Mouse (Mus musculus) frontal cortex, postnatal 25 days (tissue): ENCODE results near the gene Cenps.
A peak's percentile ranks its signal among the peaks of the same experiment; 100 is the strongest.
"Not testable (repeated sequence)": the region's sequence is repeated elsewhere in the genome, so short reads cannot be mapped to it uniquely, and the experiment has no call there.

Source experiments
- DNase-seq, 2 experiments: peaks; one replicate each; pipeline ENCODE4 v3.0.0; 2022; ENCODE audit warnings: low spot score in 2 of 2

Cenps gene

DNA sequence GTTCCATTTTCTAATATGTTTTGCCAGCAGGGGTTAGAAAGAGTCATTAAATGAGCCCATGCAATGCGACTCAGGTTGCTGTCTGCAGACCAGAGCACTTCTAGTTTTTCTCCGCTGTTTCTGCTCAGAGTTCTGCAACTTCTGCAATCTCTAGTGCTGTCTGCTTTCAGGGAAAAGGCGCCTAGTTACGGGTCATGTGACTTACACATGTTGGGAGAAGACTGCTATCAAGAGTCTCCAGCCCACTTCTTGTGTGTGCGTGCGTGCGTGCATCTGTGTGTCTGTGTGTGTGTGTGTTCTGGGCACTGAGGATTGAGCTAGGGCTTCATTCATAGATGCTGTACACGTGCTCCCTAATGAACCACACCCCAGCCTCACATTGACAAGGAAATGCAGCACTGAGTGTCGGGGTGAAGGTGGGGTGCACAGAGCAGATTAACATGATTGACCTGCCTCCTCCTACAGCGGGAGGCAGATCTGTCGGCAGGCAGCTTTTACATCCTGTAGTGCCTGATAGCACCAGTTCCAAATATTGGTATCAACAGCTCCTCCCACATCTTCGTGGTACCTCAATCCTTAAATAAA, 17.4 kb downstream of the Cenps start:
- not testable (repeated sequence) for DNase-seq

- DNase-seq: peak; percentile 83 to 85
These were observed 33.4 kb downstream of the Cenps start, which contains the start of gene Dffa for GRCm38 (mm10) chr4:149103875-149104561. Gene Dffa (plus strand): TSS chr4:149104146.

- no peak for DNase-seq
These were observed 36.0 kb downstream of the Cenps start for GRCm38 (mm10) chr4:149101456-149101855.

DNA sequence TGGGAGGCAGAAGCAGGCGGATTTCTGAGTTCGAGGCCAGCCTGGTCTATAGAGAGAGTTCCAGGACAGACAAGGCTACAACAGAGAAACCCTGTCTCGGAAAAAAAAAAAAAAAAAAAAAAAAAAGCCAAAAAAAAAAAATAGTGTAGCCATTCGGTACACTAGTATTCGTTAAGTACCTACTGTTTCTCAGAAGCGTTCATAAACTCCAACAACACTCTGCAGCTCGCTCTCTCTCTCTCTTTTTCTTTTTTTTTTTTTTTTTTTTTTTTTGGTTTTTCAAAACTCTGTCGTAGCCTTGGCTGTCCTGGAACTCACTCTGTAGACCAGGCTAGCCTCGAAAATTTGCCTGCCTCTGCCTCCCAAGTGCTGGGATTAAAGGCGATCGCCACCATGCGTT, 37.0 kb downstream of the Cenps start:
- not testable (repeated sequence) for DNase-seq

GRCm38 (mm10) chr4:149099369-149100017, 37.9 kb downstream of the Cenps start, which contains the start of gene Pex14:
Gene Pex14 (minus strand): TSS chr4:149099876.
- DNase-seq: peak; percentile 83 to 85

GRCm38 (mm10) chr4:149098571-149098970, 38.9 kb downstream of the Cenps start:
- DNase-seq: no peak

GRCm38 (mm10) chr4:149097956-149098355, 39.5 kb downstream of the Cenps start:
- DNase-seq: no peak

GRCm38 (mm10) chr4:149091364-149091763, 46.1 kb downstream of the Cenps start:
- DNase-seq: no peak

- no peak for DNase-seq
These were observed 52.0 kb downstream of the Cenps start for GRCm38 (mm10) chr4:149085381-149085780.

GRCm38 (mm10) chr4:149081528-149081927, 55.9 kb downstream of the Cenps start:
- DNase-seq: no peak

DNA sequence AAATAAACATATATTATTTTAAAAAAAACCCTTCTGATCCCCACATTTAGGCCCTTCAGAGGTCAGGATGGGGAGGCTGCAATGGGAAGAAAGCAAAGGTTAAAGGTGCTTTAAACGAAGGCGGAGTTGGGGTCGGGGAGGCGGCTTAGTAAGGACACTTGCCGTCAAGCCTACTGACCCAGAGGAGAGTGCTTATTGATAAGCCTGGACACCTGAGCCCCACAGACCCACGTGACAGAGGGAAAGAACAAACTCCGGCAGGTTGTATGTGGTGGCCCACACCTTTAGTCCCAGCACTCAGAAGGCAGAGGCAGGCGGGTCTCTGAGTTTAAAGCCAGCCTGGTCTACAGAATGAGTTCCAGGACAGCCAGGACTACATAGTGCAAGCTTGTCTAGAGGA, 57.3 kb downstream of the Cenps start:
- no peak for DNase-seq

GRCm38 (mm10) chr4:149079629-149080028, 57.8 kb downstream of the Cenps start:
- no peak for DNase-seq

DNA sequence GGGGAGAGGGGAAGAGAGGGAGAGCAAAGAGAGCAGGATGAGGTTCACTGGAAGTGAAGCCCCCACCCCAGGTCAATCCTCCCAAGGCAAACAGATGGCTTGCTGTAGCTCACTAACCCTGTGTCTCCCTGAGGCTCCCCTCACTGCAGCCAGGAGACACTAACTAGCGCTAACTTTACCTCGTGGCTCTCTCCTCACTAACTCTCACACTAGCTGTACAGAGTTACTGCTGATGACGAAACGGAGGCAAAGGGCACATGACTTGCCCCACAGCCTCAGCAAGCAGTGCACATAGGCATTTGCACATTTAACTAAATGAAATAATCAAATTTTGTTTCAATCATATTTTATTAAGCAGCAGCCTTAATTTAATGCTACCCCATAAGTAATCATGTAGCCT, 59.2 kb downstream of the Cenps start:
- no peak for DNase-seq
